Mouse (Mus musculus) heart, postnatal 25 days (tissue): ENCODE results near the gene Abhd14b. TPM values are rescaled to one million over a fixed set of nuclear protein-coding genes. Genes with fewer than 3 reads are reported as not detected.

Source experiments
- DNase-seq: peaks from one replicate; pipeline ENCODE4 v3.0.0; 2022; ENCODE audit warnings: low spot score
- intact Hi-C: fragments of 180-260 bp; cut with DNase I; formaldehyde crosslinking; loops from one replicate; pipeline ENCODE4 v1.15.1; 2025
- total RNA-seq, 2 experiments: library from RNA; stranded (reverse); gene quantifications; 2 replicates each; pipeline ENCODE4 v1.2.3; 2021

Abhd14b gene
- total RNA-seq, 2 experiments from 2014 or later, result 6.3 to 6.7 TPM

GRCm38 (mm10) chr9:106428719-106429220, 18.5 kb upstream of the Abhd14b start:
- DNase-seq, result no peak
- intact Hi-C loops, result loop anchor here (2.0 kb wide), 1 partner anchor 48 kb away; the partner anchor contains the start of gene Parp3

GRCm38 (mm10) chr9:106429221-106430014, 17.8 kb upstream of the Abhd14b start, which contains the start of gene Rpl29:
Gene Rpl29 (plus strand): TSS chr9:106429454.
- peak; percentile 89 for DNase-seq
- intact Hi-C loops, result loop anchor here (2.0 to 10.0 kb wide), 2 partner anchors 47 to 255 kb away; partner anchors contain the start of genes Parp3 and Wdr82

- DNase-seq, result no peak
- intact Hi-C loops, result loop anchor here (10.0 kb wide), 1 partner anchor 255 kb away; the partner anchor contains the start of gene Wdr82
These were observed 17.3 kb upstream of the Abhd14b start for GRCm38 (mm10) chr9:106430015-106430264.

- intact Hi-C loops, result loop anchor here (10.0 kb wide), 1 partner anchor 259 kb away; the partner anchor contains the start of gene Wdr82
These were observed 13.9 kb upstream of the Abhd14b start for GRCm38 (mm10) chr9:106433389-106433788.

GRCm38 (mm10) chr9:106436566-106436965, 10.7 kb upstream of the Abhd14b start:
- intact Hi-C loops, result loop anchor here (10.0 kb wide), 1 partner anchor 262 kb away; the partner anchor contains the start of gene Wdr82

More at GRCm38 (mm10) chr9:106433389-106433788, 13.9 kb upstream of the Abhd14b start:
- no peak for DNase-seq

GRCm38 (mm10) chr9:106442680-106443079, 4.6 kb upstream of the Abhd14b start:
- DNase-seq, result no peak
- intact Hi-C loops, result loop anchor here (10.0 kb wide), 1 partner anchor 1048 kb away; the partner anchor contains the start of genes Aste1 and Nek11

More at GRCm38 (mm10) chr9:106436566-106436965, 10.7 kb upstream of the Abhd14b start:
- DNase-seq, result no peak

- intact Hi-C loops, result loop anchor here (10.0 kb wide), 1 partner anchor 1050 kb away; the partner anchor contains the start of genes Aste1 and Nek11
- no peak for DNase-seq
These were observed 2.4 kb upstream of the Abhd14b start for GRCm38 (mm10) chr9:106444836-106445235.

GRCm38 (mm10) chr9:106447951-106448350, 692 bp downstream of the Abhd14b start:
- DNase-seq, result no peak
- intact Hi-C loops, result loop anchor here (1.0 to 10.0 kb wide), 2 partner anchors 27 to 1053 kb away; partner anchors contain the start of genes Aste1, Nek11 and Rrp9

- DNase-seq, result peak; percentile 75
These were observed 1.3 kb downstream of the Abhd14b start for GRCm38 (mm10) chr9:106448498-106449031.

GRCm38 (mm10) chr9:106449947-106450346, 2.7 kb downstream of the Abhd14b start:
- DNase-seq, result no peak
- intact Hi-C loops, result loop anchor here (10.0 kb wide), 1 partner anchor 1055 kb away; the partner anchor contains the start of genes Aste1 and Nek11

More at GRCm38 (mm10) chr9:106448498-106449031, 1.3 kb downstream of the Abhd14b start:
- intact Hi-C loops, result loop anchor here (1.0 to 10.0 kb wide), 2 partner anchors 27 to 1054 kb away; partner anchors contain the start of genes Aste1, Nek11 and Rrp9

- intact Hi-C loops, result no loop called here
- DNase-seq, result no peak
These were observed 3.4 kb downstream of the Abhd14b start for GRCm38 (mm10) chr9:106450661-106451060.

GRCm38 (mm10) chr9:106451298-106451697, 4.0 kb downstream of the Abhd14b start:
- no peak for DNase-seq
- intact Hi-C loops, result no loop called here

- DNase-seq, result no peak
- intact Hi-C loops, result no loop called here
These were observed 4.6 kb downstream of the Abhd14b start for GRCm38 (mm10) chr9:106451899-106452298.

- no peak for DNase-seq
- intact Hi-C loops, result no loop called here
These were observed 5.1 kb downstream of the Abhd14b start for GRCm38 (mm10) chr9:106452351-106452750.

GRCm38 (mm10) chr9:106452821-106453220, 5.6 kb downstream of the Abhd14b start:
- intact Hi-C loops, result no loop called here
- no peak for DNase-seq

- intact Hi-C loops, result no loop called here
- no peak for DNase-seq
These were observed 6.2 kb downstream of the Abhd14b start, which contains the start of gene Pcbp4 for GRCm38 (mm10) chr9:106453271-106454070. Gene Pcbp4 (plus strand): TSS chr9:106453291.

- intact Hi-C loops, result no loop called here
- no peak for DNase-seq
These were observed 7.0 kb downstream of the Abhd14b start for GRCm38 (mm10) chr9:106454071-106454761.

- intact Hi-C loops, result no loop called here
- no peak for DNase-seq
These were observed 7.8 kb downstream of the Abhd14b start for GRCm38 (mm10) chr9:106454888-106455681.
